Mouse (Mus musculus): ENCODE results near the gene Adgrg6. TPM values are rescaled to one million over a fixed set of nuclear protein-coding genes. Genes with fewer than 3 reads are reported as not detected.

The Adgrg6 gene
- polyA plus RNA-seq, 1 experiment from 2014 or later: 1.0 TPM

DNA sequence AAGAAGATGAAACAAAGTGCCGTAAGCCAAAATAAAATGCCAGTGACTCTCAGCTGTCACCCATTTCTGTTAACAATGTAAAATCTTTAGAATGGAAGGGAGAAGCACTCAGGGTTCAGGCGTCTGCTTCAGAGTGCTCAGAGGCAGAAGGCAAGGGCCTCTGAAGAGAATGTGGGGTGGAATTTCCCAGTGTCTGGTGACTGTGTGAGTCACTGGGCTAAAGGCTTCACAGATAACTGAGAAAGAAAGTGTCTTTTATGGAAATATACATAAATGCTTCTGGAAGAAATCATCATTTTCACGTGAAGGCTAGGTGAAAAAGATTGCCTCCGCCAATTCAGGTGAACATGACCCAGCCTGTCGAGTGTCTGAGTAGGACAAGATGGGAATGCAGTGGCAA is 159.9 kb downstream of the Adgrg6 start:
- Histone ChIP-seq H3K36me3 (ENCODE audit: control insufficient read depth, insufficient read depth) (no peaks in the 10 kb centered on the region), H3K27ac (ENCODE audit: low read depth, low read length) (no peak overlapping the region), H3K4me1 (replicated peaks; ENCODE audit: control insufficient read depth, insufficient read depth, low read length) (no peaks in the 10 kb centered on the region), H3K27me3 (replicated peaks; ENCODE audit: control insufficient read depth, insufficient read depth, low read length) (no peaks in the 10 kb centered on the region), H3K4me2 (replicated peaks; ENCODE audit: low read depth) (no peak overlapping the region), H3K9ac (ENCODE audit: low read depth, low read length) (no peak overlapping the region), H3K4me3 (ENCODE audit: low read depth, low read length) (no peak overlapping the region), H3K9me3 (ENCODE audit: control insufficient read depth) (no peaks in the 10 kb centered on the region)
- no peak for TF ChIP-seq CTCF (IDR thresholded peaks at IDR 0.05; ENCODE audit: low read depth)
- 89% methylated on average over 5 of the region's 5 CpGs for WGBS
- no peak for ATAC-seq

DNA sequence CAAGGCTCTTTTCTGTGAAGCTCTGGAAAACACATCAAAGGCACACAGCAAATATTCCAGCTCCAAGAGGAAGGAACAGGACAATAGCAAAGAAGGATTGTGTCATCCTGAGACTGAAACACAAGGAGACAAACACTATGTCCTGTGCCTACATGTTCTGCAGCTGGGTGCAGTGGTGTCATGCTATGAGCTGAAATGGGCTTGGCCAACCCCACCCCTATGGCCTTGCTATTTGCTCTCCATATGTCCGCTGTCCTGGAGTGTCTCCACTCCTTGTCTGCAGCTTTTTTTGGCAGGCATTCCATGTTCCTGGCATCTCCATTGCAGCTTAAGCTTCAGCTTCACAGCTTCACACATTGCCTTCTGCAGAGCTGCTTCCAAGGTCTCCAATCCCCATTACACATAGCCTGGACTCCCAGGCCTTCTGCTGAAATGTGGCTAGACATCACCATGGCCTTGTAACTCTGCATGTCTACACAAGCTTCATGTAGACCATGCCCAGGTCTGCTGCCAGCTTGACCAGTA is 180.3 kb downstream of the Adgrg6 start:
- 79% methylated on average over 1 of the region's 1 CpGs for WGBS
- no peak for ATAC-seq

GRCm38 (mm10) chr10:14363226-14363625 is 182.2 kb downstream of the Adgrg6 start:
- 87% methylated on average over 2 of the region's 2 CpGs for WGBS
- TF ChIP-seq CTCF (IDR thresholded peaks at IDR 0.05; ENCODE audit: low read depth): no peak

More for the DNA sequence above, 180.3 kb downstream of the Adgrg6 start:
- Histone ChIP-seq H3K4me3 (ENCODE audit: low read depth, low read length) (no peak overlapping the region), H3K36me3 (ENCODE audit: control insufficient read depth, insufficient read depth) (no peaks in the 10 kb centered on the region), H3K27me3 (replicated peaks; ENCODE audit: control insufficient read depth, insufficient read depth, low read length) (no peaks in the 10 kb centered on the region), H3K27ac (ENCODE audit: low read depth, low read length) (no peak overlapping the region), H3K9ac (ENCODE audit: low read depth, low read length) (no peak overlapping the region), H3K4me1 (replicated peaks; ENCODE audit: control insufficient read depth, insufficient read depth, low read length) (no peaks in the 10 kb centered on the region), H3K4me2 (replicated peaks; ENCODE audit: low read depth) (no peak overlapping the region), H3K9me3 (ENCODE audit: control insufficient read depth) (no peaks in the 10 kb centered on the region)
- TF ChIP-seq CTCF (IDR thresholded peaks at IDR 0.05; ENCODE audit: low read depth): no peak

GRCm38 (mm10) chr10:14358271-14358670 is 187.2 kb downstream of the Adgrg6 start:
- no peaks in the 10 kb centered on the region for H3K36me3 ChIP-seq (ENCODE audit: control insufficient read depth, insufficient read depth)
- no peak overlapping the region for H3K9ac ChIP-seq (ENCODE audit: low read depth, low read length)
- H3K9me3 ChIP-seq (ENCODE audit: control insufficient read depth): no peaks in the 10 kb centered on the region
- no peaks in the 10 kb centered on the region for H3K27me3 ChIP-seq (replicated peaks; ENCODE audit: control insufficient read depth, insufficient read depth, low read length)
- ATAC-seq: no peak
- H3K4me3 ChIP-seq (ENCODE audit: low read depth, low read length): no peak overlapping the region
- no peak for TF ChIP-seq CTCF (IDR thresholded peaks at IDR 0.05; ENCODE audit: low read depth)
- no peak overlapping the region for H3K27ac ChIP-seq (ENCODE audit: low read depth, low read length)
- 79% methylated on average over 3 of the region's 3 CpGs for WGBS
- no peak overlapping the region for H3K4me2 ChIP-seq (replicated peaks; ENCODE audit: low read depth)
- H3K4me1 ChIP-seq (replicated peaks; ENCODE audit: control insufficient read depth, insufficient read depth, low read length): no peaks in the 10 kb centered on the region

More at GRCm38 (mm10) chr10:14363226-14363625, 182.2 kb downstream of the Adgrg6 start:
- H3K4me3 ChIP-seq (ENCODE audit: low read depth, low read length): no peak overlapping the region
- H3K9ac ChIP-seq (ENCODE audit: low read depth, low read length): no peak overlapping the region
- H3K27ac ChIP-seq (ENCODE audit: low read depth, low read length): no peak overlapping the region
- no peaks in the 10 kb centered on the region for H3K4me1 ChIP-seq (replicated peaks; ENCODE audit: control insufficient read depth, insufficient read depth, low read length)
- no peaks in the 10 kb centered on the region for H3K36me3 ChIP-seq (ENCODE audit: control insufficient read depth, insufficient read depth)
- ATAC-seq: no peak
- H3K4me2 ChIP-seq (replicated peaks; ENCODE audit: low read depth): no peak overlapping the region
- no peaks in the 10 kb centered on the region for H3K9me3 ChIP-seq (ENCODE audit: control insufficient read depth)
- H3K27me3 ChIP-seq (replicated peaks; ENCODE audit: control insufficient read depth, insufficient read depth, low read length): no peaks in the 10 kb centered on the region

Other genes starting within 250 kb of the Adgrg6 start
- gene Vta1, start 159.9 kb upstream of the Adgrg6 start, polyA plus RNA-seq (2015; fragmentation: Nextera tagmentation; extraction: Ambion mirVana): 82.4 and 90.9 TPM in 2 replicates
- 0.37 TPM in 1 of 2 replicates, not detected in the other for gene Nmbr, start 159.9 kb upstream of the Adgrg6 start, polyA plus RNA-seq (2015; fragmentation: Nextera tagmentation; extraction: Ambion mirVana)
- gene Gje1, start 172.6 kb upstream of the Adgrg6 start, polyA plus RNA-seq (2015; fragmentation: Nextera tagmentation; extraction: Ambion mirVana): not detected in 2 replicates

Data from intestine, postnatal 0 days (tissue).